Mouse (Mus musculus) layer of hippocampus, postnatal 25 days (tissue): ENCODE data around the gene Slc4a8. TPM values are rescaled to one million over a fixed set of nuclear protein-coding genes. Genes with fewer than 3 reads are reported as not detected.

Experiments used
- DNase-seq, 2 experiments: peaks; one replicate each; pipeline ENCODE4 v3.0.0; 2022; ENCODE audit warnings: mixed read lengths in 2 of 2, low spot score in 1 of 2; ENCODE audit errors: extremely low spot score in 1 of 2
- total RNA-seq, 2 experiments: library from RNA; stranded (reverse); gene quantifications; 2 replicates each; pipeline ENCODE4 v1.2.3; 2021

Gene Slc4a8
- 10 to 100 TPM; 78.0 to 78.8 TPM for total RNA-seq

DNA sequence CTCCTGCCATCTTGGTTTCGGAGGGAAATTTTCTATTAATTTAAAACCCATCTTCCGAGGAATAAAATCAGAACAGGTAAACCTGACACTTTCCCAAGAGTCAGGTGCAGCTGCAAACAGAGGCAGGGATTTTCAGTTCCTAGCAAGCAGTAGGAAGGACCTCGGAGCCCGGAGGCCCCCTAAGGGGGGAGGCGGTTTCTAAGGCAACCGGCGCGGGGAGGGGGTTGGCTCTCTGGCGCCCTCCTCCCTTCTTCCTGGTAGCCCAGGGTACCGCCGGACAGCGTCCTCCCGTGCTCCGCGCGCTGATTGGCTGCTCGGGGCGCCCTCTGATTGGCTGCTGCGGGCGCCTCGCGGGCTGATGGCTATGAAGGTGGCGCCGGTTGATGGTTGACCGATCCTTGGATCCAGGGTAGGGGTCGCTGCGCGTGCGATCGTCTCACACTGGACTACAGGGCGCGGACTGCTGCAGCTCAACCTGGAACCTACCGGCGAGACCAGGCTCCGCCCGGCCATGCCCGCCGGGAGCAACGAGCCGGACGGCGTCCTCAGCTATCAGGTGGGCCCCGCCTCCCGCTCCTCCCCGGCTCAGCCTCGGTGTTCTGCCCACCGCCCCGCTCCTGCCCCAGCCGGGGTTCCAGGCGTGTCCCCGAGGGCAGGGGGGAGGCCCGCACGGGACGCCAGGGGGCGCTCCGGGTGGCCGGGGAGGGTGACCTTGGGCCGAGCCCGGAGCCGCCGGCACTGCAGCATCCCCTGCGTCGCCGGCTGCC, at the start of gene Slc4a8:
Gene Slc4a8 (plus strand): TSS at position 329 of the 767 bp plus-strand sequence.
- peak; percentile 82 to 91 for DNase-seq

DNA sequence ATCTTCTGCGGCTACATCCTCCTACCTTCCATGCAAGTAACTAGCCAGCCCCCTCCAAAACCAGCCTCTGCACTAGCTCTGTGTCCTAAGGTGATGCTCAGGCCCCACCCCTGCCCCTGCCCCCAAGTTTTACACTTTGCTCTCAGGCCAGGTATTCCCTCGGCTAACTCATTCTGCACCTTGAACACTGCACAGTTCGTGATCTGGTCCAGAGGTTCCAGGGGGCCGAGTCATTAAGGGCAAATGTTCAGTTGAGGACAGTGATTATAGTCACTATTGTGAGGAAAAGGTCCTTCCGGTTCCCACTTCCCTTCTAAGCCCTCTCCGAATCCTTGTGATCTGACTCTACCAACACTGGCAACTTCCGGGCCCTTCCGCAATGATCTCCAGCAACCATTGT, 47.1 kb upstream of the Slc4a8 start:
- DNase-seq, result no peak

DNA sequence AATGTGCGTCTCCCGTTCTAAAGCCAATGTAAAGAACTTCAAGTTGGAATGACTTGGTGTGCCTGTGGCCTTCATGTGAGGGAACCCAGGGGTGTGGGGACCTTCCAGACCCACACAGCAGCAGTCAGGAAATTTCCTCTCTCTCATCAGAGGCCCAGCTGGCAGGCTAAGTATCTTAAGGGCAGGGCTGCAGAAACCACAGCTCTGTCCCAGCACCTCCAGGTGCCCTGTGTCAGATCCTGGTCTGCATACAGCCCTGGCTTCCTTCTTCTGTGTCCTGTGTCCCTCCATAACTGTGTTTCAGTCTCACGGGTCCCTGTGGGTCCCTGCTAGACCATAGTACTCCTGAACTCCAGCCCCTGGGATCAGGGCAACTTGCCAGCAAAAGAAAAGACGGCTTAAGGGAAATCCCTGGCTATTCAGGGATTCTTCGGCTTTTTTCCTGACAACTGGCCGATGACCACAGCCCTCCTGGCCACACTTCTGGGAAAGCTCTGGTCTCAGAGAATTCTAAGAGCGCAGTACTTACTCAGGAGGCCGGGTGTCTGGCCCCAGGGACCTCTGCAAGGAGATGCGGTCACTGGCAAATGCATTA, 46.1 kb upstream of the Slc4a8 start:
- no peak for DNase-seq

DNA sequence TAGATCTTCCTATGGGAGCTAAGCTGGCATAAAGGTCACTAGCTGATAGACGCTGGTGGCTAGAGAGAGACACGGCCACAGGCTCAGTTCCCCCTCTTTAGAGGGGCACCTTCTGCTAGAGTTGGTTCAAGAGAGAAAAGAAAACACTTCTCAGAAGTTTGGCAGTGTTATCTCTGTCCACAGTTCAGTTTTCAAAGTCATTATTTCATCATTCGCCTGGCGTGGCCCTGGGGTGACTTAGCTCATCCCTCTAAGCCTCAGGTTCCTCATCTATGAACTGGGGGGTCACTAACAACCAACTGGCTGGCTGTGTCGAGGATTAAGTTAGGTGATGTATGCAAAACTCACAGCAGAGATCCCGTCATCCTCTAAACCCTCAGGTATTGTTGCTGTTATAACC, 43.6 kb upstream of the Slc4a8 start:
- no peak for DNase-seq

DNA sequence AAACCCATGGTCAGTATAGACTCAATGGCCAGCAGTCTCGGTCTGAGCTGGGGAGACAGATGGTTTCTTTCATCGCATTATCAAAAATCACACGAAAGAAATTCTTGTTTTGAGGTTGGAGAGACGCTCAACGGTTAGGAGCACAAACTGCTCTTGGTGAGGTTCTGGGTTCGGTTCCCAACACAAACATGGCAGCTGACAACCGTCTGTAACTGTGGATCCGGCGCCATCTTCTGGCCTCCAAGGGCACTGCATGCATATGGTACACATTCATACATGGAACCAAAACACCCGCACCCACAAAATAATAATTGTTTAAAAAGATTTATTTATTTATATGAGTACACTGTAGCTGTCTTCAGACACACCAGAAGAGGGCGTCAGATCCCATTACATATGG, 43.0 kb upstream of the Slc4a8 start:
- DNase-seq, result no peak

DNA sequence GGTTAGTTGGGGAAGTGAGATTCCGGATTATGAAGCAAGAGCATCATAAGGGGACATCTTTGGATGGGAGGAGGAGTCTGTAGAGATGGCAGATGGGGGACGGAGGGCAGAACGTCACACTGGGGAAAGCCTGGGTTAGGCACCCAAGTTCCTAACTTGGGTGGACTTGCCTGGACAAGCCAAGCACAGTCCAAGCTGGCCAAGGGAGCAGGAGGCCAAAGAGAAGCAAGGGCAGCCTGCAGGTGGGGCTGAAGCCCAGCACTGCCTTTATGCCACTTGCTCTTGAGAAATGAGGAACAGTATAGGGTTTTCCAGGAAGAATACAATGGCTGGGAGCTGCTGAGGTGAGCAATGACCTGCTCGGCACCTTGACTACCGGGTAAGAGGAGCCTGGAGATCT, 42.3 kb upstream of the Slc4a8 start:
- no peak for DNase-seq

DNA sequence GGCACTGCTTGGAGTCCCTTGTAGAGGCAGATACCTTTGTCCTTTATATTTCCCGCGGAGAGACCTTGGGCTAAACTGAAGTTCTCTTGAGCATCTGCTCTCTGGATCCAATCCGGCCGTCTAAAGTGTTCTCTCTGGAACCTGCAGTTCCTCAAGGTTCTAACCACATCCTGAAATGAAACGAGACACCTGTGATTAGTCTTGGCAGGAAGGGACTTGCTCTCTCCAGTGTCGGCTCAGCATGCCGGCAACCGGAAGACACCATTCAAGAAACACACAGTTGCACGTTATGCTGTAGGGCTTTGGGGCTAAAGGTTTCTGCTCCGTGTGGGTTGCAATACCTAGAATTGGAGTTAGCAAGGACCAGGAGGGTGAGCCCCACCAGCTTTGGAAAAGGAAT, 41.5 kb upstream of the Slc4a8 start:
- no peak for DNase-seq

DNA sequence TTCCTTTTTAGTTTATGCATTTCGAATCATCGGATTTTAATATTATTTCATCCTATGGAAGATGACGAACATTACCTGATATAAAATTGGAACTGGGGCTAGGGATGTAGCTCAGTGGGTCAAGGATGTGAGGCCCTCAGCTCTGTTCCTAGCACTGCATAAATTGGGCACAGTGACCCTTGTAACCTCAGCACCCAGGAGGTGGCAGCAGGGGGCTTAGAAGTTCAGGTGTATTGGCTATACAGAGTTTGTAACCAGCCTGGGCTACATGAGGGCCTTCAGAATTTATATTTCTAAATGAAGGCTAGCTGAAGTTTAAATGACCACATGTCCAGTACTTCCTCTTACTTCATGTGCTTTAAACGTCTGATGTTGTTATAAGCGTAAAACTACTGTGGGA, 40.1 kb upstream of the Slc4a8 start:
- no peak for DNase-seq

DNA sequence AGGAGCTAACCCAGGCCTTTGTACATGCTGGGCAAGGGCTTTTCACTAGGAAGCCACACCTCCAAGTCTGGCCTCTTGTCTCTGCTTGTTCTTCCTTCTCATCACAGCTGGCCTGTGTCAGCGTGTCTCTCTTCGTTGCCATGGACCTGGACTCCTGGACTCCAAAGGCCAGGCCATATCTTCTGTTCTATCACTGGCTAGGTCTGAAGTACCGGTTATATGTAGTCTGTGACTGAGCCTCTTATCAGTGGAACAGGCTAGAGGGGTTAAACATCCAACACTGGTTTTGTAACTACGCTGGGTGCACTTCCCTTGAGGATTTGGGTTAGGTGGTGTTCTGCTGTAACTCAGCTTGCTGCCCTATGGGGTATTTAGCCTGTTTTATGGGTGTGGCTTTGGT, 39.5 kb upstream of the Slc4a8 start:
- no peak for DNase-seq

DNA sequence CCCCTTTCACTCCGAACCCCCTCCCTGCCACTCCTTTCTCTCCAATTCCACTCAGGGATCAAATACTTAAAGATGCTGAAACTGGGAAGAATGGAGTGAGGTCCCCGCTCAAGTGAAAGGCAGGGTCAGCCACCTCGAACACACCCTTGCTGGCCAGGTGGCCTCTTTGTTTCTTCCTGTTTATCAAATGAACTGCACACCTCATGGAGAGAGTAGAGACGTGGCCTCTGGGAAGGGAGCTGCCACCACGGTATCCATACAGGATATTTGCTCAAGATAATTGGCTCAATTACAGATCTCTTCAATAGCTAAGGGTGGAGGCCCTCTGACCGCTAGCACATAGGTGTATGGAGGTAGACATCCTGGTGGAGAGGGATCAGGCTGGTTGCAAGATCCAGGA, 39.0 kb upstream of the Slc4a8 start:
- no peak for DNase-seq

DNA sequence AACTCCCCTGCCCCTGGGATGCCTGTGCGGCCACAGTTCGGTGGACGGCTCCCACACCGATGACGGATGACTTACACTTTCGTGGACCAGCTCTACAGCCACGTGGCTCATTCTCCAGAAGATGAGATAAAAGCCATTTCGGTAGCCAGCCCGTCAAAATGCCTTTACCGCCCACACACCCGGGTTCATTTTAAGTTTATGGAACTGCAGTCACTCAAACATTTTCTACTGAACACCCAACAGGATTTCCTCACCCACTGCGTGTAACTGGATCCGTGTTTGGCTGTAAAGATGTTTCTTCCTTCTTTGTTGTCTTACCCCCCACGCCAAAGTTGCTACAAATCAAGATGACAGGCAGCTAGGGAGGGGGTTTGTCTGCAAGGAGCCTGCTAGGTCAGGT, 38.0 kb upstream of the Slc4a8 start:
- no peak for DNase-seq

DNA sequence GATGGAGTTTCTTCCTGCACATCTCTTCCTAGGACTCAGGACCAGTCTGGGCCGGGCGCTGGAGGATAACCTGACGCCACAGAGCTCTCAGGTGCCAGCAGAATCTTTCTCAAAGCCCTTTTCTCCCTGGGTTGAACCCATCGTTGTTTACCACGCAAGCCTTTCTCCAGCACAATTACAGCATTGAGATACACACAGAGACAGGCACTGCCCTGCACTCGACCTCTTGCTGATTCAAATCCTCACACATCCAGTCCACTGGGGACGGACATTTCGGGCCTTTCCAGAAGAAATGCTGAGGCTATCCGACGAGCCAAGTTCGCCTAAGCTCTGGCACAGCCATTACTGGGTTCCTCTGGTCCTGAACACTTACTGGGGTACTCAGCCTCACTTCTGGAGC, 34.8 kb upstream of the Slc4a8 start:
- no peak for DNase-seq

DNA sequence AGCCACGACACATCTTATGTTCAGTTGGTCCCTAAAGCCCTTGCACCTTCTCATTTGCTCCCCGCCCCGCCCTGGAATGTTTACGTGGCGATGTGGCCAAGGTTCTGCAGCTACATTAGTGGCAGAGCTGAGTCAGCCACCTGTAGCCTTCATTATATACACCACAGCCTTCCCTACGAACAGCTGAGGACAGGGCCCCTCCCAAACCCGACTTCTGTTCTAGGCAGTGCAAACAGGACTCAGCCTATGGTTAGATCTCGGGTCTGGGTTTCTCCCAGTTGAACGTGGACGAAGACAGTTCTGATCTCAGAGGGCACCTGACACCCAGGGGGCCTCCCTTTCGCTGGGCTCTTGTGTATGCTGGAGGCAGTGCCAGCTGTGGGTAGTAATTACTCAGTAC, 33.7 kb upstream of the Slc4a8 start:
- no peak for DNase-seq

DNA sequence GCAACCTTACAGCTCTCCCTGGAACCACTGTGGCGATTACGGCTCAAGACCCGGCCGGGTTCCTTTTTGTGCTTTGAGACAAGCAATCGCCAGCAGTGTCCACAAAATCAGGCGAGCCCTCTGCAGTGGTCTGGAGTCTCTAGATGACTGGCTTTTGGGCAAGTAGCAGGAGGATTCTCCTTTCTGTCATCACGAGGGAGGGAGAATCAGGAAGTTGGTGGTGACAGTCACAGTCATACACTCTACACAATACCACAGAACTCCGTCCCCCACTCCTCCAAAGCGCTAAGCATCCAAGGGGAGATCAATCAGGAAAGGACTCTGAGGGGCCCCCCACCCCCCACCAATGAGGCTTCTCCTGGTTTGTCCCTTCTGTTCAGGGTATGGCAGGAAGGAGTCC, 33.0 kb upstream of the Slc4a8 start:
- DNase-seq, result no peak

DNA sequence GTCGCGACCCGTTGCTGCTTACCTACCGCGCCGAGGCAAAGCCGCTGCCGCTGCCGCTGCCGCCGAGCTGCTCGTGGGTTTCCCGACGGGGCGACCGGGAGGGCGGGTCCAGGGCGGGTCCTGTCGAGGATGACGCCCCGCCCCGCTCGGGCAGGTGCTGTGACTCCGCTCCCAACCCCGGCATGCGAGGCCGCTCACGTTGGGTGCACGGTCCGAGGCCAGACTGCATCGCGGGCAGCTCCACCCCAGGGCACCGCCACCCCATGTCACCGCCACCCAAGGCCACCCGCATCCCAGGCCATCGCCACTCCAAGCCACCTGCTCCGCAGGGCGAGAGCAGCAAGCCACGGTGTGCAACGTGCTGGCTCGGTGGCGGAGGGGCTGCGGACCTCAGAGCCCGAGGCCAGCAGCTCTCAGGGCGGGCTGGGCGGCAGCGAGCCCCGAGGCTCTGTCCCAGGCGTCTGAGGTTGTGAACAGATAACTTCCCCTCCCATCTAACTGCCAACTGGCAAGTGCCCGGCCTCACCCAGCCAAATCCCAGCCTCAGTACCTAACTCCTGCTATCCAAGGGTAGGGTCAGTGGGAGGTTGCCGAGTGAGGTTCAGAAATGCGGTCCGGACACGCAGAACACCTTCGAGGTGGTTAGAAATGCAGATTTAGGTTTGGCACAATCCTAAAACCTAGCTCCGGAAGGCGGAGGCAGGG, 32.1 kb upstream of the Slc4a8 start, which contains the start of gene Galnt6:
Gene Galnt6 (minus strand): TSS at position 96 of the 705 bp plus-strand sequence.
- DNase-seq, result no peak

DNA sequence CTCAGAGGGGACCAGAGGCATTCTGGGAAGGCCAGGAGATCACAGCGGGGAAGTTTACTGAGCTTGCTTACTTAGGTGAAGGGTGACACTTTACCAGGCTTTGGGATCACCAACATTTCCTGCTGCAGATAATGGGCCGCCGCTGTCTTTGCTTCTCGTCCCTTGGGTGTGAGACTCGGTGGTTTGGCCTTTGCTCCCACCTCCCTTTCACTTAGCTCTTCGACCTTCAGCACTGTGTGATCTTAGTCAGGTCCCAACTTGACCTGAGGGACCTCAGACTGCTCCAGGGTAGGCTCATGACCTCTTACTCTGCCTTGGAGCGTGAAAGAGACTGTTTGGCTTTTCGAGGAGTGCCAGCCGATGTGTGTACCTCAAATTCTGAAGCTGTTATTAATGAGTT, 30.5 kb upstream of the Slc4a8 start:
- DNase-seq, result no peak

DNA sequence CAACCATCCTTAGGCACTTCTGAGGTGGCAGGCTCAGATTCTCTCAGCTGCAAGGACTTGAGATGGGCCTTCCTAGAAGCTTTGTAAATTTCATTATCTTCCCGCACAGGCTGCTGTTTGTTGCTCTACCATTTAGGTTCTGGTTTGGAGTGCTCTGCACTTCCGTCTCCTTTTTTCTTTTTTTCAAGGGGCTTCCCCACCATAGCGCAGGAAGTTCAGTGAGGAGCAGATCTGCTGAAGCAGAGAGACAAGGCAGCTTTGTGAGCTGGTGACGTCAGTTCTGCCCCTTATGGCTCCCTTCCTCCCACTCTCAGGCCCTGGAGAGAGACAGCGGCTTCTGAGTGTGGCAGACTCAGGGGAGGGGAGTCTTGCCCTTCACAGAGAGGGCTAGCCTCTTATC, 29.0 kb upstream of the Slc4a8 start:
- no peak for DNase-seq

DNA sequence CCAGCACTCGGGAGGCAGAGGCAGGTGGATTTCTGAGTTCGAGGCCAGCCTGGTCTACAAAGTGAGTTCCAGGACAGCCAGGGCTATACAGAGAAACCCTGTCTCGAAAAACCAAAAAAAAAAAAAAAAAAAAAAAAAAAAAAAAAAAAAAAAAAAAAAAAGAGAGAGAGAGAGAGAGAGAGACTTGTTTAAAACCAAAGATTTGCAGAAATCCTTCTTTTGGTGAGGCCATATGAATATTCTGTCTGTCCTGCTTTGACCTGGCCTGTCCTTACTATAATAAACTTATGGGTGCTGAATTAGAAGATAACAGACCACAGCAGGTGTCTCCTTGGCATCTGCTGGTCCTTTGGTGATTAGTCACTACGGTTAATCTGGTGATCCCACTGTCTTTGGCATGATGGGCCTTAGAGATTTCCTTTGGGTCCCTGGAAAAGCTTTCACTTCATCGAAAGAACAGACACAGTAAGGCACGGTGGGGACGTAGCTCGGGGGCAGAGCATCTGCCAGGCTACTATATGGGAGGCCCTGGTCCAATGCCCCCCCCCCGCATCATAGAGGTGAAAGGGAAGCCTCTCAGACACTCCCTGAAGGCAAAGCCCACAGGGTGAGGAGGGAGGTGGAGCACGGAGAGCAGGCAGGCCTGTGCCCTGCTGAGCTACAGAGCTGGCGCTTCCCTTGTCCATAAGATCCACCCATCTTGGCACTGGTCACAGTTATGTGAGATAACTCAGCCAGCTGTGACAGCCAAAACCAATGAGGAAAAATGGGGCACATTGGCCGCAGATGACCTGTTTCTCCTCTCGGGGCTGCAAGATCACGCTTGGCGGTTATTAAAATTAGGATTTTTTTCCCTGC, 26.2 kb upstream of the Slc4a8 start:
- no peak for DNase-seq

DNA sequence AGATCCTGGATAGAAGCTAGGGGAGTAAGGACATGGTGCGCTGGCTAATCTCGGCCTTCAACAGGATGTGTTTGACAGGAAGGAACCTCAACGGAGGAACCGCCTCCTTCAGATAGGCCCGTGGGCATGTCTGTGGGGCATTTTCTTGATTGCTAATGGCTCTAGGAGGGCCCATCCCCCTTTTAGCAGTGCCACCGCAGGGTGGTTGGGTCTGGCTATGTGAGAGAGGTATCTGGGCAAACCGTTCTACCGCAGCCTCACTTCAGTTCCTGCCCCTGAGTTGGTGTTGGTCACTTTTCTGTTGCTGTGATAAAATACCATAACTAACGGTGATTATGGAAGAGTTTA, 25.6 kb upstream of the Slc4a8 start:
- DNase-seq, result no peak

DNA sequence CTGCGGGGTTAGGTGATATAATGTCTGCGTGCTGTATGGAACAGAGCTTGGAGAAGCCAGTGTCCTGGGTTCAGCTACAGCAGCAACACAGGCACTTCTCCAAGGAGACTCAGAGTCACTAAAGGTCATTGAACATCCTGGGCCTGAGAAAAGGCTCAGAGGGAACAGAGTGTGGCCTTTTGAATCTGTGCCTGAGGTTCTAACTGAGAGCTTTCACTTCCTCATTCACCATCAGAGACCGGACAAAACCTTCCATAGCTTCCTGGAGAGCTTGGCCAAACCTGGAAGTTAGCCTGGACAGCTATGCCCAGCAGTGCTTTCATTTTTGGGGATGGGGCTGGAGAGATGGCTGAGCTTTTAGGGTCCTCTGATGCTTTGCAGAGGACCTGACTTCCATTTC, 23.9 kb upstream of the Slc4a8 start:
- DNase-seq, result no peak

DNA sequence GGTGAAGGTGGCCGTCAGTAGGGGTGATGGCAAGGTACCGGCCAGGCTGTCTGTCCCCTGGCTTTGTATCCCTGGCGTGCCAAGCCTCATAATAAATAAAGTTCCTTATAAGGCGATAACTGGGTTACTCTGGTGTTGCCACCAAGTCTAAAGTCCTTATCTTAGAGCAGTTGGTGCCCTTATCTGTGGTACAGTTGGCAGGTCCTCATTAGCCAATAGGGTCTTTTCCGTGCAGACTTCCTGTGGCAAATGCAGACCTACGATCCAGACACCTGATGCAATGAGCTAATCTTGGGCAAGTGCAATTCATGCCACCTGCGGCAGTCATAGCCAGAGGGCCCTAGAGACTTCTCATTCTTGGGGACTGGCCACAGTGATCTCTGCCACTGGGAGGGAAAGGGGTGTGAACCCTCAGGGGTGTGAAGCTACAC, 23.2 kb upstream of the Slc4a8 start:
- DNase-seq, result no peak
